Mouse (Mus musculus) forebrain, embryonic 11.5 days (tissue): Measurements from ENCODE around the gene Haus7. TPM values are rescaled to one million over a fixed set of nuclear protein-coding genes. Genes with fewer than 3 reads are reported as not detected.

Experiments
- ATAC-seq: fragments of 200-750 bp; cut with Nextera tagmentation; replicated peaks from 2 replicates; pipeline ENCODE4 v1.8.0; 2017; ENCODE audit warnings: moderate TSS enrichment; ENCODE audit not compliant: low FRiP score
- DNase-seq: peaks from one replicate; pipeline ENCODE4 v3.0.0-alpha.2; 2017; ENCODE audit warnings: low spot score
- H3K27ac ChIP-seq: fragments of 300-500 bp; sonication (generic); 2 replicates; pipeline ENCODE4 v1.5.1; 2014; ENCODE audit warnings: low read depth, low read length
- H3K27me3 ChIP-seq: fragments of 300-500 bp; sonication (generic); 2 replicates; pipeline ENCODE4 v1.6.1; 2014; ENCODE audit warnings: mild to moderate bottlenecking, low read length, mixed read lengths; ENCODE audit not compliant: control insufficient read depth, insufficient read depth
- H3K36me3 ChIP-seq: fragments of 300-500 bp; sonication (generic); 2 replicates; pipeline ENCODE4 v1.6.1; 2014; ENCODE audit warnings: mild to moderate bottlenecking, low read length, moderate library complexity, mixed read lengths; ENCODE audit not compliant: control insufficient read depth, insufficient read depth
- H3K4me1 ChIP-seq: fragments of 300-500 bp; sonication (generic); replicated peaks from 2 replicates; pipeline ENCODE4 v1.6.1; 2014; ENCODE audit warnings: low read length, mixed read lengths; ENCODE audit not compliant: control insufficient read depth, insufficient read depth
- H3K4me2 ChIP-seq: fragments of 300-500 bp; sonication (generic); 2 replicates; pipeline ENCODE4 v1.6.1; 2014; ENCODE audit warnings: low read depth, mild to moderate bottlenecking, low read length, moderate library complexity, mixed read lengths; ENCODE audit not compliant: severe bottlenecking
- H3K4me3 ChIP-seq: fragments of 300-500 bp; sonication (generic); 2 replicates; pipeline ENCODE4 v1.5.1; 2014; ENCODE audit warnings: low read depth, low read length
- H3K9ac ChIP-seq: fragments of 300-500 bp; sonication (generic); 2 replicates; pipeline ENCODE4 v1.6.1; 2014; ENCODE audit warnings: low read length
- H3K9me3 ChIP-seq: fragments of 300-500 bp; sonication (generic); 2 replicates; pipeline ENCODE4 v1.6.1; 2016; ENCODE audit warnings: low read length, mixed read lengths; ENCODE audit not compliant: control insufficient read depth
- WGBS: fragments of 180-500 bp; shearing (Covaris S2); extraction: QIAGEN DNeasy Blood & Tissue Kit; methylation state at CpG from one replicate; pipeline ENCODE4 v1.1.7; 2014; 5-methylcytosine and 5-hydroxymethylcytosine counted together
- polyA plus RNA-seq: library from polyadenylated mRNA; unstranded; fragments of >200 nt; fragmentation: Nextera tagmentation; extraction: Ambion mirVana; gene quantifications from 2 replicates; pipeline ENCODE4 v1.2.1, GENCODE M21; 2014

The Haus7 gene
- polyA plus RNA-seq, 1 experiment from 2014 or later = 74.8 TPM

GRCm38 (mm10) chrX:73484076-73484475 lies 25.2 kb upstream of the Haus7 start:
- no peaks in the 10 kb centered on the region for H3K9me3 ChIP-seq
- no peak overlapping the region for H3K9ac ChIP-seq
- H3K4me2 ChIP-seq = no peak overlapping the region
- no peak overlapping the region for H3K4me3 ChIP-seq
- 80% methylated on average over 1 of the region's 1 CpGs for WGBS
- DNase-seq (no peak), ATAC-seq (no peak)
- no peaks in the 10 kb centered on the region for H3K4me1 ChIP-seq
- H3K27ac ChIP-seq = no peak overlapping the region
- H3K27me3 ChIP-seq = no peaks in the 10 kb centered on the region; the same call in 1 of the 2 replicates
- H3K36me3 ChIP-seq = no peaks in the 10 kb centered on the region

- Histone ChIP-seq H3K4me3 (no peak within 1 kb of the TSS), H3K27me3 (no peaks in the 10 kb centered on the region; the same call in 1 of the 2 replicates), H3K4me1 (no peaks in the 10 kb centered on the region), H3K4me2 (no peak within 1 kb of the TSS), H3K9me3 (no peaks in the 10 kb centered on the region), H3K36me3 (no peaks in the 10 kb centered on the region), H3K27ac (no peak within 1 kb of the TSS), H3K9ac (no peak within 1 kb of the TSS)
- ATAC-seq (no peak), DNase-seq (no peak)
- 32% methylated on average over 7 of the region's 14 CpGs for WGBS
Measured at GRCm38 (mm10) chrX:73483484-73483810, 24.6 kb upstream of the Haus7 start, which contains the start of gene Bgn. Gene Bgn, plus strand, starts transcription at chrX:73483602.

GRCm38 (mm10) chrX:73482643-73483483 lies 24.0 kb upstream of the Haus7 start:
- ATAC-seq (no peak), DNase-seq (no peak)
- Histone ChIP-seq H3K4me2 (no peak overlapping the region), H3K27ac (no peak overlapping the region), H3K4me1 (no peaks in the 10 kb centered on the region), H3K36me3 (no peaks in the 10 kb centered on the region), H3K9ac (no peak overlapping the region), H3K4me3 (no peak overlapping the region), H3K9me3 (no peaks in the 10 kb centered on the region), H3K27me3 (no peaks in the 10 kb centered on the region; the same call in 1 of the 2 replicates)
- 41% methylated on average over 4 of the region's 4 CpGs for WGBS

DNA sequence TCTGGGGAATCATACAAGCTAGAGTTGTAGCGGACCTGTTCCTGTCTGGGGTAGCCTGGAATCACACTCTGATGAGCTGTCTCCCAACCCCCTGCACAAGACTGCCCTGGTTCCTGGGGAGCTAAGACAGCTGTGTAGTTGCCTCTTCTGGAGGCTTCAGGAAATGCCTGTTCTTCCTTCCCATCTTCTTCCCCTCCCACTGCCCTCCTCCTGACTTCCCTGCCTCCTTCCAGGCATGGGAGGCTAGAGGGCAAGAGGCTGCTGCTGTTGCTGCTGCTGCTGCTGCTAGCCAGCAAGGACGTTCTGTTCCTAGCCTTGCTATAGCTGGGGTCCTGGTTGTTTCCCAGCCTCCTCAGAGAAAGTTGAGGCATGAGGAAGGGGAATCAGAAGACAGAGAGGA lies 21.5 kb upstream of the Haus7 start:
- Histone ChIP-seq H3K9me3 (no peaks in the 10 kb centered on the region), H3K27ac (no peak overlapping the region), H3K36me3 (no peaks in the 10 kb centered on the region), H3K4me1 (no peaks in the 10 kb centered on the region), H3K4me2 (no peak overlapping the region), H3K27me3 (no peaks in the 10 kb centered on the region; the same call in 1 of the 2 replicates), H3K4me3 (no peak overlapping the region), H3K9ac (no peak overlapping the region)
- no peak for ATAC-seq
- no peak for DNase-seq
- WGBS = 70% methylated on average over 2 of the region's 2 CpGs

GRCm38 (mm10) chrX:73479656-73480055 lies 20.8 kb upstream of the Haus7 start:
- ATAC-seq = no peak
- H3K27ac ChIP-seq = no peak overlapping the region
- H3K36me3 ChIP-seq = no peaks in the 10 kb centered on the region
- H3K9ac ChIP-seq = no peak overlapping the region
- no peak overlapping the region for H3K4me3 ChIP-seq
- H3K9me3 ChIP-seq = no peaks in the 10 kb centered on the region
- no peaks in the 10 kb centered on the region for H3K4me1 ChIP-seq
- H3K27me3 ChIP-seq = no peaks in the 10 kb centered on the region; the same call in 1 of the 2 replicates
- H3K4me2 ChIP-seq = no peak overlapping the region
- DNase-seq = no peak

DNA sequence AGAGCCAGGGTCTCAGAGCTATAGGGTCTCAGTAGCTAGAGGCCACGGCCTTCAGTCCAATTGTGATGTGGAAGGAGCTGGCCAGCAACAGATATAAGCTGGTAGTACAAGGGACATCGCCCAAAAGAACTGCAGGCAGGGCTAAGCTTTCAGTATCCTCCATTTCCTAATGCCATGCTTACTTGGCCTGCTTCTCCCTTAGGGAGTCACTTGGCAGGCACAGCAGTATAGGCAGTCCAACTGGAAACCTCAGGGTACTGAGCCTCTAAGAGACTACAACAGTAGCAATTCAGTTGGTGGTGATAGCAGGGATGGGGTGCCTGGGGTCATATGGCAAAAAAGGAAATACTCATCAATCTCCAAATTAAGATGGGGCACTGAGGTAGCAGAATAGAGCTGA lies 18.7 kb upstream of the Haus7 start:
- H3K4me2 ChIP-seq = no peak overlapping the region
- H3K27ac ChIP-seq = no peak overlapping the region
- no peak overlapping the region for H3K4me3 ChIP-seq
- 77% methylated on average over 2 of the region's 2 CpGs for WGBS
- DNase-seq (no peak), ATAC-seq (no peak)
- H3K36me3 ChIP-seq = no peaks in the 10 kb centered on the region
- no peaks in the 10 kb centered on the region for H3K4me1 ChIP-seq
- H3K27me3 ChIP-seq = no peaks in the 10 kb centered on the region; the same call in 1 of the 2 replicates
- H3K9ac ChIP-seq = no peak overlapping the region
- H3K9me3 ChIP-seq = no peaks in the 10 kb centered on the region

GRCm38 (mm10) chrX:73476621-73477020 lies 17.8 kb upstream of the Haus7 start:
- 70% methylated on average over 2 of the region's 2 CpGs for WGBS
- no peak for ATAC-seq
- no peak for DNase-seq
- H3K9me3 ChIP-seq = no peaks in the 10 kb centered on the region
- no peak overlapping the region for H3K27ac ChIP-seq
- no peak overlapping the region for H3K4me3 ChIP-seq
- no peaks in the 10 kb centered on the region for H3K4me1 ChIP-seq
- H3K4me2 ChIP-seq = no peak overlapping the region
- no peaks in the 10 kb centered on the region; the same call in 1 of the 2 replicates for H3K27me3 ChIP-seq
- no peak overlapping the region for H3K9ac ChIP-seq
- H3K36me3 ChIP-seq = no peaks in the 10 kb centered on the region

DNA sequence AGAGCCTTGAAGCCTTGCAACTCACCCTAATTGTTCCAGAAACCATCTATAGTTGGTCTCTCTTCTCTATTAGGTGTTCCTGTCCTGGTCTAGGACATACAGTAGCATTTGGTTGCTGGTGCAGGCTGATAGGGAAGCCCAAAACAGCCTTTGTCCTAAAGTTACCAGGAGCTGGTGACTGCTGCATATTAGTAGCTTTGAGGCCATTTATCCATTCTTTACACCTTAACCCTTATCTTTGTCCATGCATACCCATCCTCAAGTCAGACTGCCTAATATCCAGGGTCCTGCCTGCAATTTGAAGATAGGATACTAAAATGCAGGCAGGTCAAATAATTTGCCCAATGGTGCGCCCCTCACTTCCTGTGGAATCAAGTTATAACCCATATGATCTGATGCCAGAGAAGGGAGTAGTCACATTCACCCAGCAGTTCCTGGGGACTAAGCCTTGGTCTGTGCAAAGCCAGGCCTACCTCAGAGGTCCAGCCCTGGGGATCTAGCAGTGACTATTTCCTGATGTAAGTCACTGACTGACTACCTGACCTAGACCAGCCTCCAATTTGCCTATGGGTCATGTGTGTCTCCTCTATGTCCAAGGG lies 16.9 kb upstream of the Haus7 start:
- Histone ChIP-seq H3K9ac (no peak overlapping the region), H3K4me3 (no peak overlapping the region), H3K4me1 (no peaks in the 10 kb centered on the region), H3K27ac (no peak overlapping the region), H3K27me3 (no peaks in the 10 kb centered on the region; the same call in 1 of the 2 replicates), H3K4me2 (no peak overlapping the region), H3K9me3 (no peaks in the 10 kb centered on the region), H3K36me3 (no peaks in the 10 kb centered on the region)
- no peak for ATAC-seq
- WGBS = 90% methylated on average over 1 of the region's 1 CpGs
- DNase-seq = no peak
